Mouse (Mus musculus) embryo, embryonic 9.5 days (tissue): ENCODE data around the gene Cfdp1.

Experiments used
- DNase-seq: peaks from one replicate; pipeline ENCODE4 v3.0.0-alpha.2; 2017; ENCODE audit errors: extremely low spot score

Gene Cfdp1

GRCm38 (mm10) chr8:111853861-111854501 lies at the start of gene Cfdp1:
Gene Cfdp1 (minus strand): TSS chr8:111854291.
- peak; percentile 92 for DNase-seq

- peak; percentile 35 for DNase-seq
Measured at GRCm38 (mm10) chr8:111902080-111902479, 48.0 kb upstream of the Cfdp1 start.

GRCm38 (mm10) chr8:111898586-111898985 lies 44.5 kb upstream of the Cfdp1 start:
- DNase-seq = no peak

DNA sequence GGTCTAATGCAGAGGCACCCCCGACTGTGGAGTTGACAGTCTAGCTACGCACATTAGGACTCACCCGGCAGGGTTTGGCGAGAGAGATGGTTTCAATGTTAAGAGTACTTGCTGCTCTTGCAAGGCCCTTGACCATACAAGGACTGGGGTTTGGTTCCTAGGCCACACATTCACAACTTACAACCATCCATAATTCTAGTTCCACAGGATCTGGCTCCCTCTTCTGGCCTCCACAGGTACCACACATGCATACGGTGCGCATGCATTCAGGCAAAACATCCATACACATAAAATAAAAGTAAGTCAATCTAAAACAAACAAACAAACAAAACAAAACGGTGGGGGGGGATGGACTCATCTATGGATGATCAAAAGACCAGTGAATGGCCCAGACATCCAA lies 40.9 kb upstream of the Cfdp1 start:
- DNase-seq = no peak

GRCm38 (mm10) chr8:111892615-111893014 lies 38.5 kb upstream of the Cfdp1 start:
- DNase-seq = no peak

GRCm38 (mm10) chr8:111891983-111892382 lies 37.9 kb upstream of the Cfdp1 start:
- no peak for DNase-seq

- no peak for DNase-seq
Measured at GRCm38 (mm10) chr8:111890911-111891303, 36.8 kb upstream of the Cfdp1 start.

- DNase-seq = no peak
Measured at GRCm38 (mm10) chr8:111889931-111890910, 36.1 kb upstream of the Cfdp1 start.

GRCm38 (mm10) chr8:111888091-111888650 lies 34.1 kb upstream of the Cfdp1 start:
- no peak for DNase-seq

GRCm38 (mm10) chr8:111887479-111887878 lies 33.4 kb upstream of the Cfdp1 start:
- no peak for DNase-seq

DNA sequence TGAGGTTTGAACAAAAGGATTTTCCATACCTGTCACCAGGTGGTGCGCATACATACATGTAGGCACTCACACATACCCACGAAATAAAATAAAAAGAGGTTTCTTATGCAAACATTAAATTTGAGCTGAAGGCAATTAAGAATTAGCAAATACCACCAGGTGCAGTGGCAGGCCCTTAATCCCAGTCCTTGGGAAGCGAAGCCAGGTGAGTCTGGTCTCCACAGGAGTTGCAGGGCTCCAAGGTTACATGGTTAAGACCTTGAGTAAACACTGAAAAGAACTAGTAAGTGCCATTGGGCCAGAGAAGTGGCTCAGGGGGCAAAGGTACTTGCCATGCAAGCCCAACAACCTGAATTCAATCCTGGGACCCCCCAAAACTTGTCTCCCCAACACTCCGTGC lies 29.5 kb upstream of the Cfdp1 start:
- DNase-seq = no peak

DNA sequence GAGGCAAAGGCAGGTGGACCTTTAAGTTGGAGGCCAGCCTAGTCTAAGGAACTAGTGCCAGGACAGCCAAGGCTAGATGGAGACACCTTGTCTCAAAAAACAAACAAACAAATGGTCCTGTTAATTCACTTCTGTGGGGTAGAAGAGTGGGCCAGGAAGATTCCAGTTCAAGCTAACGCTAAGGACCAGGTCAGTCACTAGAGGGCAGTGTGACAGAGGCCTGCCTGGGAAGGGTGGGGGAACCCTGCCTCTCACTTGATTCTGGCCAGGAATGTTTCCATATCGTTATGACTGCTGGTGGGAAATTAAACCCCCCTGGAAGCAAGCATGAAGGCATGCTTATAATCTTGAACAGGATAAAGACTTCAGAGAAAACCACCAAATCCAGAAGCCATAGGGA lies 27.5 kb upstream of the Cfdp1 start:
- peak; percentile 59 for DNase-seq

DNA sequence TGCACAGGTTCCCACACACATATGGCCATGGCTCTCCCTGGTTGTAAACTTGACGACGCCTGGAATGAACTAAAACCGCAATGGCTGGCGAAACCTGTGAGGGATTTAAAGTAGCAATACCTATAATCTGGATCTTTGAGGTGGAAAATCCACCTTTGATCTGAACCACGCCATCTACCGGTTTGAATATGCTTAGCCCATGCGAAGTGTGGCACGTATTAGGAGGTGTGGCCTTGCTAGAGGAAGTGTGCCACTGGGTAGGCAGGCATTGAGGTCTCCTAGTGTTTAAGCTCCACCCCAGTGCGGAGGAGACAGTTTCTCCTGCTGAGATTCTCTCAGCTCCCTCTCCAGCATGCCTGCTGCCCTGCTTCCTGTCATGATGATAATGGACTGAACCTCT lies 23.6 kb upstream of the Cfdp1 start:
- DNase-seq = no peak

- DNase-seq = peak; percentile 97
Measured at GRCm38 (mm10) chr8:111876355-111876948, 22.4 kb upstream of the Cfdp1 start, which contains the start of gene Tmem170. Gene Tmem170 (minus strand): TSS chr8:111876750.

DNA sequence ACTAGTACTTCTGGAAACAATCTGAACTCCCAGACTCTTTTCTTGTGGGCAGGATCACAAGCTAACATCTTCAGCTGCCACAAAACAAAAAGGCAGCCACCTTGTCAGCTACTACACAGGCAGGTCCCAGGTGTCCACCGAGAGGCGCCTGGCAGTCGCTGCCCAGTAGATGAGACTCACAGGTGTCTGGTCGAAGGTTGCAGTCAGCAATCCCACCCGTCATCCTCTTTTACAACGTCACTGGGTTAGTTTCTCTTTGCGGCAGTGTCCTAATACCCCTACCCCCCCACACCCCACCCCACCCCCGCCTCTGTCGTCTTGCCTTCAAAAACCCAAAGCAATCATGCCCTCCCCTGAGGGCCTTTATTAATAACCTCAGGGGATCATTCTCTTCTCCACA lies 21.7 kb upstream of the Cfdp1 start:
- no peak for DNase-seq

DNA sequence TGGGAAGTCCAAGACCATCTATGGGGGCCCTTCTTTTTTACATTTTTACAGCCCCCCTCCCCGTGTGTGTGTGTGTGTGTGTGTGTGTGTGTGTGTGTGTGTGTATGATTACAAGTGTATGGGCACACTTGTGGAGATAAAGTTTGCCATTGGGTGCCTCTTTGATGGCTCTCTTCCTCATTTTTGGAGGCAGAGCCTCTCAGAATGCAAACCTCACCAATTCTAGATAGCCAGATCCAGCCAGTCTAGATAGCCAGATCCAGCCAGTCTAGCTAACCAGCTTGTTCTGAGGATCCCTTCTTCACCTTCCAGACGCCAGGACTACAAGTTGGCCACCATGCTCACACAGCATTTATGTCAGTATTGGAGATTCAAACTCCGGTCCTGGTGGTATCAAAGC lies 17.2 kb upstream of the Cfdp1 start:
- no peak for DNase-seq

DNA sequence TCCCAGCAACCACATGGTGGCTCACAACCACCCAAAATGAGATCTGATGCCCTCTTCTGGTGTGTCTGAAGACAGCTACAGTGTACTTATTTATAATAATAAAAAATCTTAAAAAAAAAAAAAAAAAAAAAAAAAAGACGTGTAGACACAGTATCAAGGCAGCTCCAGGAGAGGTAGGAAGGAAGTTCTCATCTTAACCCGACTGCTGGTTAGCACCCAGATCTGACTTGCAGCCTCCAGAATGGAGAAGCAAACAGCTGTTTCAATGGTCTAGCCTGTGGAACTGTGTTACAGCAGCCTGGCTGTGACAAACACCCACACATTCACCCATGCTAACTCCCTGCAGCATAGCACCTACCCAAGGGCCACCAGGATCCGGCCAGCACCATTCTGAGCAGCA lies 16.3 kb upstream of the Cfdp1 start:
- no peak for DNase-seq

DNA sequence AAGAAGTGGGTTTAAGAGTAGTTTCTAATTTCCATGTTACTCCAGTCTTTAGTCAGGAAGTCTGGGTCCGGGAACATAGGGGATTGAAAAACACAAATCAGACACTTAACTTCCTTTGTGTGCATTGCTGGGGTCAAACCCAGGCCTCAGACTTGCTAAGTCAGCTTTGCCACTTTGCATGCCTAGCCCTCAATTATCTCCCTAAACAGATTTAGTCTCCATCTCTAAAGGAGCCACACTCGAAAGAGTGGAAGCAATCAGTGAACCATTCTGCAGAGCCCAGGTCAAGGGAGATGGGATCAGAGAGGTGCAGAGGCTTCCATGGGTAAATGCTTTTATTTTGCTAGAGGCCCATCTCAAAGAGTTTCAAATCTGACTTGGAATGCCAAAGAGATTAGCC lies 14.6 kb upstream of the Cfdp1 start:
- DNase-seq = no peak

- no peak for DNase-seq
Measured at GRCm38 (mm10) chr8:111865857-111866256, 11.8 kb upstream of the Cfdp1 start.

DNA sequence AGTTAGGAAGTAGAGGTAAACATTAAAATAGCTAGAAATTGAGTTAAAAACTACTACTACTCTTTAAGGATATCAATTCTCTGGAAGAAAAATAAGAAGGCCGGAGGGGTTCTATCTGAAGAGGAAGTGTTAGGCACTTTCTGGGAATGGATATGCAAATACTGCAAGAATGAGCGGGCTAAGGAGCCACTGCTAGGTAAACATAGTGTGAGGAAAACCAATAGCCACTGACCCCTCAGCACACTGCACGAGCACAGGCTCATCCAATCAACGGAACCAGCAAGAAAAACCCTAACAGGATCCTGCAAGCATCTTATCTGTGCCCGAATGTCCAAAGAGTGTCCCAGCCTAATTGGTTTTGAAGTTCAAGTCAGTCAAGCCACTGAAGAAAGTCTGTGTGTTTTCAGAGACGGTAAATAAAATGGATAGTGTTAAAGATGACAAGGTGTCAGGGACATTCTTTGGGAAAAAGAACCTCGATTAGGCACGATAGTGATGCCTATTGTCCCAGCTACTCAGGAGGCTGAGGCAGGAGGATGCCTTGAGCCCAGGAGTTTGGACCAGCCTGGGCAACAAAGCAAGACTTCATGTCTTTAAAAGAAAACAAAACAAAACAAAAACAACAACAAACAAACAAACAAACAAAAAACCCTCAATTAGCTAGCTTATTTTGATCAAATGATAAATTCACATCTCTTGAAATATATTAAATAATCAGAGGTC lies 11.2 kb upstream of the Cfdp1 start:
- no peak for DNase-seq

DNA sequence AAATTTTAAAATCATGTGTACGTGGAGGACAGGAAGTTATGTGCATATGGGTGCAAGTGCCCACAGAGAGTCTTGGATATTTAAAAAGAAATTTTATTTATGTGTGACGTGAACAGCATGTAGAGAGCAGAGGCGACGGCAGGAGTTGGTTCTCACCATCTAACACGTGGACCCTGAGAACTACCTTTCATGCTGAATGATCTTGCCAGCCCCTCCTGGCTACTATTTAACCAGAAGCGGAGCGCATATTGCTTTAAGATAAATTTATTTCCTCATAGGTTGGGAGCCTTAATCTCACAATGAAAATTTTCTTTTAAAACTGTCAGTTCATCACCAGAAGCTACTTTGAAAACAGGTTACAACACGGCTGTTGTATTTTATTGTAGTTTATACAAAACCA lies 10.6 kb upstream of the Cfdp1 start:
- no peak for DNase-seq

DNA sequence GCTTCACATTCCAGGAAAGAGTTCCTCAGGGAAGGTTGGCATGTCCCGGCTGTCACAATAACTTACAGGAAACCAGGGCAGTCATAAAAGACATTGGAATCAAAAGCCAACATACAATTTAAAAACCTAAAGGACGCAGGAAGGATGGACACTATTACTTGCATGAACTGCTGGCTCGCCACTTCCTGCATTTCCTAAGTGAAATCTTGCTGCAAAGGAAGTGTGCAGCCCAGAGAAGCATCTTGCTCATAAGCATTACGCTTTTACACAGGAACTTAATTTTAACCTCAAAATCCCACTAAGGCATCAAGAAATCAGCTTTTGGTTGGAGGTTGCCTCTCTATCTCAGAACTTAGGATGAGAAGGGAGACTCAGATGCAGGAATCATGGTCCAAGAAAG lies 9.2 kb upstream of the Cfdp1 start:
- no peak for DNase-seq
